Mouse (Mus musculus) thymus, postnatal 25 days (tissue): Measurements from ENCODE around the gene Clec10a.

Experiments
- DNase-seq: peaks from one replicate; pipeline ENCODE4 v3.0.0; 2022

Gene Clec10a

DNA sequence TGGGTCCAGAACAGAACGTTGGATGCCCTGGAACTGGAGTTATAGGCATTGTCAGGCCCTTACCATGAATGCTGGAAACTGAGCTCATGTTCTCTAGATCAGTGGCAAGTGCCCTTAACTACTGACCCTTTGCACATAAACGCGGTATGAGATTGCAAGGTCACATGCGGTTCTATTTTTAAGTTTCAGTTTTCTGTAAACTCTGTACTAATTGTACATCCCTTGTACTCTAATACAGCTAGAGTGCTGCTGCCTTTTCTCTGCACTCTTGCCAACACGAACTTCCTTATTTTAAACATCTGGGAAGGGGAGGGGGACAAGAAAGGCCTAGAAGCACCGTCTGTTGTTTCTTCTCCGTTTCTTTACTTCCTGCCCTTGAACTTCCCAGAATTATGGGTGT lies 29.1 kb downstream of the Clec10a start:
- no peak for DNase-seq

GRCm38 (mm10) chr11:70189319-70190134 lies 33.5 kb downstream of the Clec10a start:
- no peak for DNase-seq

DNA sequence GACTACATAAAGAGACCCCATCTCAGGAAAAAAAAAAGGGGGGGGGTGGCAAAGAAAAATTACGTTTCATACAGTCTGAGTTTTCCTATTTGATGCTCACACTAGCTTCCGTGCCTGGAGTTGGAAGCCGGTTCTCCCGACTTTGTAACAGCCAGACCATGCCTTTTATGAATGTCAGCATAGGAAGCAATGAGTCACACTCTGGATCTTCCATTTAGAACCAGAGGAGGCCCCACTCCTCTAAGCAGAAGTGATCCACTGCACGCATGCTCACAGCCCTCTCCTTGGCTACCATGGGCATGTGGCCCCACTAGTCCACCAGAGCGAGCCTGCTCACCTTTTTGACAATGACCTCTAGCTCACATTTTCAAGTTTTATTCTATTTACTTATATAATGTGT lies 35.2 kb downstream of the Clec10a start:
- DNase-seq: no peak

DNA sequence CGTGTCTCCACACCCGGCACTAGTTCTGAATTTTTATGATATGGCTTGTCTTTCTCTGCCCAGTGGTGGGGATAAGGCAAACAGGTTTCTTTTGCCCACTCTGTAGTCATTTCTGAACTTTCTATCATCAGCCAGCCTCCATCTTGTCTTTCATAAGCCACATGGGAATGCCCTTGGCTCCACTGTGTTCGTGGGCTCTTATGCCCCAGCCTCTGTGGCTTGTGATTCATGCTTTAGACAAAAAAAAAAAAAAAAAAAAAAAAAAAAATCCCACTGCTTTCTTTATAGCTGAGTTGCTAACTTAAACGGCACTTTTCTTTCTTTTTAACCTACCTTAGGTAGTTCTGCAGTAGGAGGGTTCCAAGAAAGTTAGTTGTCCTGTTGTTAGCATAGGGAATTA lies 36.2 kb downstream of the Clec10a start:
- DNase-seq: no peak

- no peak for DNase-seq
Measured at GRCm38 (mm10) chr11:70193354-70194285, 37.6 kb downstream of the Clec10a start.

- DNase-seq: no peak
Measured at GRCm38 (mm10) chr11:70198332-70198731, 42.3 kb downstream of the Clec10a start.

GRCm38 (mm10) chr11:70199107-70199506 lies 43.1 kb downstream of the Clec10a start:
- DNase-seq: no peak

DNA sequence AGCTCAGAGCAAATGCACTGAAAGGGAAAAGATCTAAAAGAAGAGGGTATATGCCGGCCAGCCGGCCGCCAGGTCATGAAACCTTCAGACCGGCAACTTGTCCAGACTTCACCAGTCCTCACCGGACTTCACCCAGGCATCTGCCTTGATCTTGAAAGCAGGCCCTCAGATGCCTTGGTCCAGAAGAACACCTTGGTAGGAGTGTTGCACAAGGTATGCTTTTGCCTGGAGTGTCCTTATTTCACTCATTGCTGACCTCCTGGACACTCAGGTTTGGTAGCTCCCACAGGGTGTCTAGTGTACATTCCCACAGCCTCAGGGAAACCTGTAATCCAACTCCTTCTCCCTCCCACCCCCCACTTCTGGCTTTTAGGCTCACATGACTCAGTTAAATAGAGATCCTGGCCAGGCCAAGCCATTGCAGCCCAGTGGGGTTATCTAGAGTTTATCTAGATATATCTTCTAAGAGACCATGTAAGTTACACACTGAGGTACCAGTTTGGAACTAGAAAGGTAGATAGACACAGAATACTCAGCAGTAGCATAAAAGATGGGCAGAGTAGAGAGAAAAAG lies 44.1 kb downstream of the Clec10a start:
- DNase-seq: no peak

- peak; percentile 80 for DNase-seq
Measured at GRCm38 (mm10) chr11:70201691-70202090, 45.7 kb downstream of the Clec10a start.

DNA sequence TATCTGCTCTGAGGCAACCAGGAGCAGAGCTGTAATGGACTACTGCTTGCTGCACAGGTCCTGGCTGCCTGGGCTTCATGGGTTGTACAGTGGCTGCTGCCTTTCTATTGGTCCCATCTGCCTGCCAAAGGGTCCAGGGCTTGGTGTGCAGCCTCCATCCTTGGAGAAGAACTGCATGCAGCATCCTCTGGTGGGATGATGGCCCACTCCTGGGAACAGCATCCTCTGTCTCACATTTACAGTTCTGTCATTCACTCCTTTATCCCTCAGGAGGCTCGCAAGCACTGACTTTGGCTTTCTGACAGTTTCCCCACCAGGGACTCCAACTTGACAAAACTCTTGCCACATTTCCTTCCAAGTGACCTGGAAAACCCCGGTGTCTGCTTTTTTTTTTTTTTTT lies 50.8 kb downstream of the Clec10a start:
- no peak for DNase-seq

GRCm38 (mm10) chr11:70207283-70207682 lies 51.3 kb downstream of the Clec10a start:
- DNase-seq: no peak

- DNase-seq: no peak
Measured at GRCm38 (mm10) chr11:70208778-70209388, 52.9 kb downstream of the Clec10a start.

GRCm38 (mm10) chr11:70210681-70211080 lies 54.7 kb downstream of the Clec10a start:
- DNase-seq: no peak

- DNase-seq: no peak
Measured at GRCm38 (mm10) chr11:70211972-70212371, 56.0 kb downstream of the Clec10a start.

GRCm38 (mm10) chr11:70212423-70212822 lies 56.4 kb downstream of the Clec10a start, which contains the start of gene Slc16a11:
Gene Slc16a11, plus strand, starts transcription at chr11:70212752.
- no peak for DNase-seq

- DNase-seq: peak; percentile 52
Measured at GRCm38 (mm10) chr11:70212896-70213295, 56.9 kb downstream of the Clec10a start.

DNA sequence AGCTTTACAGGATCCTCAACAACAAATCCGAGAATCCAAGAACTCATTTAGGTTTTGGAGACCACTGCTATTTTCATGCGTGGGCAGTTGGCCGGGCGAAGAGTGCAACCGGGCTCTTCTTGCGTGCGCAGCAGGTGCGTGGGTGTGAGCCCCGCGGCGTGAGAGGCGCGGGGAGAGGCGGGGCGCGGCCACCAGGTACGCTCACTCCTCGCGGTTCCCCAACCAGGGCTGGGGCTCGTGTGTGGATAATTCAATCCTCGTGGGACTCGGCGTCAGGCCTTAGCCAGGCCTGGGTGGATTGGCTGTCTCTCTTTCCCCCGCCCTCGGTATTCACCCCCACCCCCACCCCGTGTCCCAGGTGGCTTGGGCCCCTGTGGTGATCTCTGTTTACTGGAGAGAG lies 57.7 kb downstream of the Clec10a start:
- DNase-seq: no peak

GRCm38 (mm10) chr11:70214191-70214855 lies 58.3 kb downstream of the Clec10a start:
- DNase-seq: no peak

DNA sequence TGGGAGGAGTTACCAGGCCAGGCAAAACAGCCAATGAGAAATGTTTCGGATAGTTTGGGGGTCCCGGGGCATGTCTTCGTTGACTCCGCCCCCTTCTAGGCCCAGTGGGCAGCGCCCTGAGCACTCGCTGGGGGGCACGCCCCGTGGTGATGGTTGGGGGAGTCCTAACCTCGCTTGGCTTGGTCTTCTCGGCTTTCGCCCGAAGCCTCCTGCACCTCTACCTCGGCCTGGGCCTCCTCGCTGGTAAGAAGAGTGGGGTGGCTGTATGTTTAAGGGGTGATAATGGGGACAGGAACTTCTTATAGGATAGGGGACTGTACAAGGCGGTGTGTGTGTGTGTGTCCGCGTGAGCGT lies 58.8 kb downstream of the Clec10a start:
- DNase-seq: no peak

DNA sequence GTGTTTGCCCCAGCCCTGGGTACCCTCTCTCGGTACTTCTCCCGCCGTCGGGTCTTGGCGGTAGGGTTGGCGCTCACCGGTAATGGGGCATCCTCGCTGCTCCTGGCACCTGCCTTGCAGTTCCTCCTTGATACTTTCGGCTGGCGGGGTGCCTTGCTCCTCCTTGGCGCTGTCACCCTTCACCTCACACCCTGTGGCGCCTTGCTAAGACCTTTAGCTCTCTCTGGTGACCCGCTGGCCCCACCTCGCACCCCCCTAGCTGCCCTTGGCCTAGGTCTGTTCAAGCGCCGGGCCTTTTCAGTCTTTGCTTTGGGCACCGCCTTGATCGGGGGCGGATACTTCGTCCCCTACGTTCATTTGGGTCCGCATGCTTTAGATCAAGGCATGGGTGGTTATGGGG lies 59.3 kb downstream of the Clec10a start:
- no peak for DNase-seq

DNA sequence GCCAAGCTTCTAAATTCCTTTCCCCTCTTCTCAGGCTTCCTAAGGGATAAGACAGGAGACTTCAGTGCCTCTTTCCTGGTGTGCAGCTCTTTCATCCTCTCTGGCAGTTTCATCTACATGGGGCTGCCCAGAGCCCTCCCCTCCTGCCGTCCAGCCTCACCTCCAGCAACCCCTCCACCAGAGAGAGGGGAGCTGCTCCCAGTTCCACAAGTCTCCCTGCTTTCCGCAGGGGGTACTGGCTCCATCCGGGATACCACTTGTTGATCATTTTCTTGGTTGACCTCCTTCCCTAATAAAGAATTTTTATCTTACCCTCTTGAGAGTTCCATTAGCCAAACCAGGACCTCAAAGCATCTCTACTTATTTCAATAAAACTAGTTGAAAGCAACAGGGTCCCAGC lies 60.1 kb downstream of the Clec10a start:
- DNase-seq: no peak

DNA sequence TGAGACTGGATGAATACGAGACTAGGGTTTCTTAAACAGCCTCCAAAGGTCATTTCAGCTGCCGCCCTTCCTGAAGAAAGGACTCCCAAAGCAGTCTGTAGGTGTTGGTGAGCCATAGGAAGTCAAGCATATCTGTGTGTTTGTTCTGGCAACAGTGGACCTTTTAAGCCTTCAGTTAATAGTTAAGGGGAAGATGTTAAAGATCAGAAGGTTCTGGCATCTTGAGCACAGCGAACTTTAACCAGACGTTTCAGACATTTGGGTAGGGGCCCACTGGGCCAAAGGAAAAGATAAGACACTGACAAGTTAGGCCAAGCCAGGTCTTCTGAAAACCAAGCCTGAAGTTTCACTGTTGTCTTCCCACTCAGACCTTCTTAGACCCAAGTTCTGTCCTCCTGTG lies 62.0 kb downstream of the Clec10a start:
- no peak for DNase-seq
